Mouse (Mus musculus) myocyte (in vitro differentiated cells): ENCODE data around the gene Tnfsf13.

Experiments used
- CEBPB ChIP-seq: IDR thresholded peaks from 2 replicates; pipeline ENCODE4 v1.6.1; 2011; ENCODE audit warnings: mild to moderate bottlenecking, moderate library complexity; ENCODE audit not compliant: poor library complexity, insufficient read depth, severe bottlenecking
- E2F4 ChIP-seq: IDR thresholded peaks from one replicate; pipeline ENCODE4 v1.6.1; 2011; ENCODE audit warnings: mild to moderate bottlenecking, control low read depth, moderate library complexity; ENCODE audit not compliant: insufficient read depth
- MAX ChIP-seq: IDR thresholded peaks from one replicate; pipeline ENCODE4 v1.6.1; 2011; ENCODE audit warnings: low read depth, mild to moderate bottlenecking, control low read depth
- MYOD1 ChIP-seq, 3 experiments: IDR thresholded peaks; one replicate each; pipeline ENCODE4 v1.6.1; 2011; ENCODE audit warnings: control low read depth in 2 of 3, low read depth in 2 of 3, mild to moderate bottlenecking in 2 of 3, moderate library complexity in 1 of 3; ENCODE audit not compliant: insufficient read length in 2 of 3, control insufficient read depth in 1 of 3
- MYOG ChIP-seq, 3 experiments: IDR thresholded peaks; one replicate each; pipeline ENCODE4 v1.6.1; 2011; ENCODE audit warnings: control low read depth in 2 of 3, low read depth in 2 of 3, mild to moderate bottlenecking in 2 of 3; ENCODE audit not compliant: insufficient read length in 2 of 3, control insufficient read depth in 1 of 3, insufficient read depth in 1 of 3
- POLR2A ChIP-seq: IDR thresholded peaks from one replicate; pipeline ENCODE4 v1.6.1; 2011; ENCODE audit warnings: low read depth, mild to moderate bottlenecking, control low read depth, moderate library complexity; ENCODE audit not compliant: insufficient read length
- POLR2AphosphoS2 ChIP-seq: IDR thresholded peaks from one replicate; pipeline ENCODE4 v1.6.1; 2011; ENCODE audit warnings: low read depth, control low read depth; ENCODE audit not compliant: insufficient read length
- TCF12 ChIP-seq: IDR thresholded peaks from one replicate; pipeline ENCODE4 v1.6.1; 2011; ENCODE audit warnings: mild to moderate bottlenecking, control low read depth; ENCODE audit not compliant: poor library complexity, insufficient read depth, severe bottlenecking
- TCF3 ChIP-seq: IDR thresholded peaks from one replicate; pipeline ENCODE4 v1.6.1; 2011; ENCODE audit warnings: low read depth, control low read depth; ENCODE audit not compliant: insufficient read length
- USF1 ChIP-seq: IDR thresholded peaks from one replicate; pipeline ENCODE4 v1.6.1; 2011; ENCODE audit warnings: low read depth, mild to moderate bottlenecking, control low read depth, moderate library complexity

GRCm38 (mm10) chr11:69718661-69719060 lies 33.1 kb upstream of the Tnfsf13 start:
- TF ChIP-seq POLR2A (no peak), MAX (no peak), USF1 (no peak), MYOD1 (IDR thresholded peaks at IDR 0.05; ENCODE audit: control insufficient read depth in 1 of 3, insufficient read length in 2 of 3, low read depth in 2 of 3) (no peak), TCF12 (no peak), MYOG (IDR thresholded peaks at IDR 0.05; ENCODE audit: control insufficient read depth in 1 of 3, insufficient read depth in 1 of 3, insufficient read length in 2 of 3, low read depth in 2 of 3) (no peak), E2F4 (no peak), POLR2AphosphoS2 (no peak), CEBPB (no peak), TCF3 (no peak)
